11 mouse cellular contexts compared by ENCODE assay signal in the genomic region with DNA sequence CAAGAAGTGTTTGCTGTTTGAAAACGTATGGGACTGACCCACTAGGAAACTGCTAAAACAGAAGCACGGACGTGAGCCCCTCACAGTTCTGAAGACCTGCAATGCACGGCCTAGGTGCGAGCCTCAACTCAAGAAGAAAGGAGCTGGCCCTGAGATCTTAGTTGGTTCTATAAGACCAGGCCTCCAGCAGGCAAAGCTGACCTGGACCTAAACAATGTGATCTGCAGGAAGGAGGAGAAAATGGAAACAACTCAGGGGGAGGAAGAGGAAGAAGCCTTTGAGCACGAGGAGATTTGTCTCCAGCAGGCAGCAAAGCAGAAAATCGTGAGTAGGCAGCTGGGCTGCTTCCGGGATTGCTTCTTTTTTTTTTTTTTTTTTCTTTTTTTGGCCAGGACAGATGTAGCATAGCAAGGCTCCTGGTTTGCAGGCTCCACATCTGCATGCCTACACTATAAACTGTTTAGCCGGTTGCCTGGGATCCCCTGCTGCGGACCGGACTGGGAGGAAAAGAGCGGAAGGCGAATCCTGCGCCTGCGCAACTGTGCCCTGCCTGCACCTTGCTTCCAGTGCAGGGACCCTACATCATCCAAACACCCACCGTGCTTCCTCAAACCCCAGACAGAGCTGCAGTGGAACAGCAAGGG. TPM values are rescaled to one million over a fixed set of nuclear protein-coding genes. Genes with fewer than 3 reads are reported as not detected.
DNase-seq lines count a peak whose midpoint lies in the region; ATAC-seq and TF ChIP-seq lines count a peak whose summit lies in the region.
"Had no signal": no experiment of that assay in that cellular context is flagged by ENCODE, and none has a peak within 500 bp of the region (broad histone marks: within the 10 kb centered on the region; RNA-seq: fewer than 3 reads in every experiment).

No protein-coding gene starts in this region.

- no peak overlapping the region for H3K27ac ChIP-seq in forebrain, postnatal 0 days (ENCODE audit: low read depth, low read length)
- no peak overlapping the region for H3K27ac ChIP-seq in forebrain, embryonic 15.5 days (replicated peaks)
- H3K27ac ChIP-seq in liver, embryonic 12.5 days, result peak overlapping the region; percentile 31; the same call in 1 of the 2 replicates
- H3K27ac ChIP-seq: heart, embryonic 13.5 days had no signal

- H3K4me2 ChIP-seq in forebrain, postnatal 0 days (ENCODE audit: low read depth), result no peak overlapping the region
- no peak overlapping the region for H3K4me2 ChIP-seq in forebrain, embryonic 15.5 days (replicated peaks)
- H3K4me2 ChIP-seq in liver, embryonic 12.5 days, result no peak overlapping the region
- H3K4me2 ChIP-seq: heart, embryonic 13.5 days had no signal

- no peaks in the 10 kb centered on the region for H3K4me1 ChIP-seq in forebrain, postnatal 0 days (ENCODE audit: insufficient read depth)
- no peaks in the 10 kb centered on the region for H3K4me1 ChIP-seq in forebrain, embryonic 15.5 days
- H3K4me1 ChIP-seq in liver, embryonic 12.5 days, result peaks cover 44% of the 10 kb centered on the region

- DNase-seq in forebrain, postnatal 0 days, result peak; percentile 3
- peak; percentile 24 to 36 for DNase-seq in right cerebral cortex, adult 2 months (ENCODE audit: low spot score in 2 of 2)
- DNase-seq in right cerebral cortex, postnatal 36 days (ENCODE audit: low spot score in 2 of 2), result no peak
- DNase-seq in thymus, postnatal 25 days, result peak; percentile 54
- DNase-seq in cerebellum, adult 8-10 months, result no peak
- no peak for DNase-seq in kidney, postnatal 10 days
- DNase-seq: B cell, adult 2 months had no signal

- TF ChIP-seq CTCF in forebrain, postnatal 0 days (IDR thresholded peaks at IDR 0.05; ENCODE audit: low read depth), result no peak

- no peak overlapping the region for H3K4me3 ChIP-seq in forebrain, postnatal 0 days (ENCODE audit: low read depth, low read length)
- no peak overlapping the region for H3K4me3 ChIP-seq in forebrain, embryonic 15.5 days
- H3K4me3 ChIP-seq in liver, embryonic 12.5 days, result no peak overlapping the region
- H3K4me3 ChIP-seq: heart, embryonic 13.5 days; megakaryocyte, embryonic 14.5 days had no signal

- no peaks in the 10 kb centered on the region for H3K36me3 ChIP-seq in forebrain, postnatal 0 days (ENCODE audit: insufficient read depth)
- H3K36me3 ChIP-seq in forebrain, embryonic 15.5 days, result no peaks in the 10 kb centered on the region
- peaks cover 21% of the 10 kb centered on the region for H3K36me3 ChIP-seq in liver, embryonic 12.5 days
- H3K36me3 ChIP-seq: heart, embryonic 13.5 days had no signal

- H3K9ac ChIP-seq in forebrain, postnatal 0 days, result no peak overlapping the region
- H3K9ac ChIP-seq in forebrain, embryonic 15.5 days (replicated peaks), result no peak overlapping the region
- H3K9ac ChIP-seq in liver, embryonic 12.5 days, result no peak overlapping the region
- H3K9ac ChIP-seq: heart, embryonic 13.5 days had no signal

- H3K9me3 ChIP-seq in forebrain, postnatal 0 days (ENCODE audit: low read length), result no peaks in the 10 kb centered on the region
- no peaks in the 10 kb centered on the region for H3K9me3 ChIP-seq in forebrain, embryonic 15.5 days
- H3K9me3 ChIP-seq in liver, embryonic 12.5 days (replicated peaks), result no peaks in the 10 kb centered on the region
- H3K9me3 ChIP-seq: heart, embryonic 13.5 days; megakaryocyte, embryonic 14.5 days had no signal

- 62% methylated on average over 16 of the region's 16 CpGs for WGBS in forebrain, postnatal 0 days
- WGBS in forebrain, embryonic 15.5 days, result 66% methylated on average over 16 of the region's 16 CpGs
- WGBS in liver, embryonic 12.5 days (ENCODE audit: insufficient replicate concordance), result 61% methylated on average over 16 of the region's 16 CpGs

- H3K27me3 ChIP-seq in forebrain, postnatal 0 days (ENCODE audit: insufficient read depth, low read length), result no peaks in the 10 kb centered on the region
- no peaks in the 10 kb centered on the region for H3K27me3 ChIP-seq in forebrain, embryonic 15.5 days
- H3K27me3 ChIP-seq in liver, embryonic 12.5 days (replicated peaks), result no peaks in the 10 kb centered on the region
- H3K27me3 ChIP-seq: heart, embryonic 13.5 days; megakaryocyte, embryonic 14.5 days had no signal

- ATAC-seq in forebrain, postnatal 0 days, result no peak
- no peak for ATAC-seq in forebrain, embryonic 15.5 days (replicated peaks)
- no peak for ATAC-seq in liver, embryonic 12.5 days

RNA-seq across cellular contexts. Expression of a gene that starts 39.3 kb away (rescaled TPM):
- 53.2 and 54.5 TPM in 2 replicates for total RNA-seq in forebrain, postnatal 0 days (2014; rRNA removed)
- 51.7 and 64.2 TPM in 2 replicates for polyA plus RNA-seq in forebrain, postnatal 0 days (2015; fragmentation: Nextera tagmentation; extraction: Ambion mirVana)
- polyA plus RNA-seq in forebrain, embryonic 15.5 days (2015; fragmentation: Nextera tagmentation; extraction: Ambion mirVana), result 21.9 and 22.2 TPM in 2 replicates
- polyA plus RNA-seq in liver, embryonic 12.5 days (2016; fragmentation: Nextera tagmentation; extraction: Ambion mirVana), result 57.7 and 58.1 TPM in 2 replicates

Comparison
In these comparisons a context has a peak if more than half of its experiments do, and no peak if none do; other contexts are left out.
1. DNase-seq: peak in forebrain, postnatal 0 days (single experiment), right cerebral cortex, adult 2 months (2 of 2) and thymus, postnatal 25 days (single experiment); none in right cerebral cortex, postnatal 36 days (0 of 2), cerebellum, adult 8-10 months (single experiment) and kidney, postnatal 10 days (single experiment).